Mouse (Mus musculus): ENCODE measurements around the gene Atxn1.

The Atxn1 gene

GRCm38 (mm10) chr13:45829341-45829936, 135.4 kb downstream of the Atxn1 start:
- Histone ChIP-seq H3K36me3 (ENCODE audit: control insufficient read depth, insufficient read depth, low read length, poor library complexity, severe bottlenecking) (no peaks in the 10 kb centered on the region), H3K27me3 (ENCODE audit: control insufficient read depth, insufficient read depth, low read length, poor library complexity, severe bottlenecking) (no peaks in the 10 kb centered on the region)
- no peak for DNase-seq (ENCODE audit: low read depth, low spot score)

- Histone ChIP-seq H3K36me3 (ENCODE audit: control insufficient read depth, insufficient read depth, low read length, poor library complexity, severe bottlenecking) (no peaks in the 10 kb centered on the region), H3K27me3 (ENCODE audit: control insufficient read depth, insufficient read depth, low read length, poor library complexity, severe bottlenecking) (no peaks in the 10 kb centered on the region)
- no peak for DNase-seq (ENCODE audit: low read depth, low spot score)
Measured at GRCm38 (mm10) chr13:45828035-45828434, 136.8 kb downstream of the Atxn1 start.

- Histone ChIP-seq H3K36me3 (ENCODE audit: control insufficient read depth, insufficient read depth, low read length, poor library complexity, severe bottlenecking) (no peaks in the 10 kb centered on the region), H3K27me3 (ENCODE audit: control insufficient read depth, insufficient read depth, low read length, poor library complexity, severe bottlenecking) (no peaks in the 10 kb centered on the region)
- no peak for DNase-seq (ENCODE audit: low read depth, low spot score)
Measured at GRCm38 (mm10) chr13:45827619-45828018, 137.2 kb downstream of the Atxn1 start.

GRCm38 (mm10) chr13:45827046-45827596, 137.7 kb downstream of the Atxn1 start:
- Histone ChIP-seq H3K27me3 (ENCODE audit: control insufficient read depth, insufficient read depth, low read length, poor library complexity, severe bottlenecking) (no peaks in the 10 kb centered on the region), H3K36me3 (ENCODE audit: control insufficient read depth, insufficient read depth, low read length, poor library complexity, severe bottlenecking) (no peaks in the 10 kb centered on the region)
- DNase-seq (ENCODE audit: low read depth, low spot score), result no peak

GRCm38 (mm10) chr13:45822491-45822829, 142.3 kb downstream of the Atxn1 start:
- Histone ChIP-seq H3K36me3 (ENCODE audit: control insufficient read depth, insufficient read depth, low read length, poor library complexity, severe bottlenecking) (no peaks in the 10 kb centered on the region), H3K27me3 (ENCODE audit: control insufficient read depth, insufficient read depth, low read length, poor library complexity, severe bottlenecking) (no peaks in the 10 kb centered on the region)
- no peak for DNase-seq (ENCODE audit: low read depth, low spot score)

- Histone ChIP-seq H3K36me3 (ENCODE audit: control insufficient read depth, insufficient read depth, low read length, poor library complexity, severe bottlenecking) (no peaks in the 10 kb centered on the region), H3K27me3 (ENCODE audit: control insufficient read depth, insufficient read depth, low read length, poor library complexity, severe bottlenecking) (no peaks in the 10 kb centered on the region)
- no peak for DNase-seq (ENCODE audit: low read depth, low spot score)
Measured at GRCm38 (mm10) chr13:45821764-45822490, 142.9 kb downstream of the Atxn1 start.

- no peak for DNase-seq (ENCODE audit: low read depth, low spot score)
- no peaks in the 10 kb centered on the region for H3K27me3 ChIP-seq (ENCODE audit: control insufficient read depth, insufficient read depth, low read length, poor library complexity, severe bottlenecking)
- no peaks in the 10 kb centered on the region for H3K36me3 ChIP-seq (ENCODE audit: control insufficient read depth, insufficient read depth, low read length, poor library complexity, severe bottlenecking)
Measured at GRCm38 (mm10) chr13:45820473-45821230, 144.2 kb downstream of the Atxn1 start.

GRCm38 (mm10) chr13:45816670-45817069, 148.1 kb downstream of the Atxn1 start:
- H3K27me3 ChIP-seq (ENCODE audit: control insufficient read depth, insufficient read depth, low read length, poor library complexity, severe bottlenecking), result no peaks in the 10 kb centered on the region

GRCm38 (mm10) chr13:45809777-45810410, 154.9 kb downstream of the Atxn1 start:
- H3K27me3 ChIP-seq (ENCODE audit: control insufficient read depth, insufficient read depth, low read length, poor library complexity, severe bottlenecking), result no peaks in the 10 kb centered on the region; the same call in 1 of the 2 replicates
- no peak for DNase-seq (ENCODE audit: low read depth, low spot score)
- no peaks in the 10 kb centered on the region for H3K36me3 ChIP-seq (ENCODE audit: control insufficient read depth, insufficient read depth, low read length, poor library complexity, severe bottlenecking)

More at GRCm38 (mm10) chr13:45816670-45817069, 148.1 kb downstream of the Atxn1 start:
- no peaks in the 10 kb centered on the region for H3K36me3 ChIP-seq (ENCODE audit: control insufficient read depth, insufficient read depth, low read length, poor library complexity, severe bottlenecking)
- DNase-seq (ENCODE audit: low read depth, low spot score), result no peak

GRCm38 (mm10) chr13:45807593-45808043, 157.2 kb downstream of the Atxn1 start:
- DNase-seq (ENCODE audit: low read depth, low spot score), result peak; percentile 44
- no peaks in the 10 kb centered on the region for H3K36me3 ChIP-seq (ENCODE audit: control insufficient read depth, insufficient read depth, low read length, poor library complexity, severe bottlenecking)
- H3K27me3 ChIP-seq (ENCODE audit: control insufficient read depth, insufficient read depth, low read length, poor library complexity, severe bottlenecking), result no peaks in the 10 kb centered on the region; the same call in 1 of the 2 replicates

- DNase-seq (ENCODE audit: low read depth, low spot score), result no peak
- no peaks in the 10 kb centered on the region for H3K36me3 ChIP-seq (ENCODE audit: control insufficient read depth, insufficient read depth, low read length, poor library complexity, severe bottlenecking)
- H3K27me3 ChIP-seq (ENCODE audit: control insufficient read depth, insufficient read depth, low read length, poor library complexity, severe bottlenecking), result no peaks in the 10 kb centered on the region; the same call in 1 of the 2 replicates
Measured at GRCm38 (mm10) chr13:45806600-45807525, 157.9 kb downstream of the Atxn1 start.

GRCm38 (mm10) chr13:45805915-45806599, 158.8 kb downstream of the Atxn1 start:
- no peaks in the 10 kb centered on the region; the same call in 1 of the 2 replicates for H3K27me3 ChIP-seq (ENCODE audit: control insufficient read depth, insufficient read depth, low read length, poor library complexity, severe bottlenecking)
- no peak for DNase-seq (ENCODE audit: low read depth, low spot score)
- no peaks in the 10 kb centered on the region for H3K36me3 ChIP-seq (ENCODE audit: control insufficient read depth, insufficient read depth, low read length, poor library complexity, severe bottlenecking)

Measured in splenic B cell, adult 2 months (primary cell).